Mouse (Mus musculus) liver, adult 2 months (tissue): ENCODE data around the gene Aknad1.

Experiments
- CTCF ChIP-seq: fragments of 200-500 bp; IDR thresholded peaks from 2 replicates; pipeline ENCODE4 v1.5.1; 2011; ENCODE audit warnings: low read depth, low read length, control low read depth
- POLR2A ChIP-seq: fragments of 200-500 bp; IDR thresholded peaks from 2 replicates; pipeline ENCODE4 v1.6.1; 2011; ENCODE audit warnings: low read length, control low read depth; ENCODE audit not compliant: insufficient read depth; ENCODE audit errors: extremely low read depth

DNA sequence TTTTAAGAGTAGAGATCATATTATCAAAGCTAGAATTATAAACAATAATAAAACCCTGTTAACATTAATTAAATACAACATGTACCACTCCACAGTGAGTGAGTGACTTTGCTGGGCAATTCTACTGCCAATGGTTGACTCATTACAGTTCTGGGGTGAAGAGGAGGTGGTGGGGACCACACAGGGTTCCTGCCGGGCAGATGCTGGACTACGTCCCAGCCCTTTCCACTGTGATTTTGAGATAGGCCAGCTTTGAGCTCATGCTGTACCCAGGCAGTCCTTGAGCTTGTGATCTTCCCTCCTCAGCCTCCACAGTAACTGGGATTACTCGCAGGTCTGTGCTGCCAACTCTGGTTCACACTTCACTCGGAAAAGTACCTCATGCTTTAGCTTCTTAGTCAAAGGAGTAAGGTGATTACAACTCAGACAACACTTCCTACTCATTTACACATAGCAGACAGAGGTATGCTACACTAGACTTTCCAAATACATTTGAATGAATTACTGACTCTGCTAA is 71.3 kb downstream of the Aknad1 start:
- TF ChIP-seq POLR2A (no peak), CTCF (no peak)
